22 mouse cellular contexts compared by ENCODE assay signal in genomic region chr4:119029091-119029490, GRCm38 (mm10).
DNase-seq lines count a peak whose midpoint lies in the region; ATAC-seq lines count a peak whose summit lies in the region.
"Had no signal": no experiment of that assay in that cellular context is flagged by ENCODE, and none has a peak within 500 bp of the region (broad histone marks: within the 10 kb centered on the region; RNA-seq: fewer than 3 reads in every experiment).

No protein-coding gene starts in this region.

- no peak overlapping the region for H3K4me3 ChIP-seq in forebrain, embryonic 10.5 days
- no peak overlapping the region for H3K4me3 ChIP-seq in forebrain, embryonic 13.5 days
- no peak overlapping the region for H3K4me3 ChIP-seq in heart, embryonic 15.5 days
- peak overlapping the region; percentile 20 for H3K4me3 ChIP-seq in liver, embryonic 13.5 days (replicated peaks)
- H3K4me3 ChIP-seq: embryonic facial prominence, embryonic 15.5 days; hindbrain, embryonic 15.5 days; limb, embryonic 13.5 days; midbrain, embryonic 13.5 days had no signal

- no peak for DNase-seq in forebrain, embryonic 10.5 days (ENCODE audit: extremely low spot score, low spot score)
- no peak for DNase-seq in heart, postnatal 4 days
- peak; percentile 52 for DNase-seq in liver, embryonic 13.5 days
- no peak for DNase-seq in adrenal gland, postnatal 36 days
- DNase-seq: adrenal gland, postnatal 14 days; cerebellum, adult 11-12 months; cerebellum, adult 9-11 months; heart, postnatal 36 days; lung, adult 2 months; lung, postnatal 10 days; thymus, postnatal 4 days had no signal

- H3K36me3 ChIP-seq in forebrain, embryonic 10.5 days (replicated peaks), result no peaks in the 10 kb centered on the region
- H3K36me3 ChIP-seq in forebrain, embryonic 13.5 days (ENCODE audit: poor library complexity, severe bottlenecking), result no peaks in the 10 kb centered on the region
- H3K36me3 ChIP-seq in heart, embryonic 15.5 days, result no peaks in the 10 kb centered on the region
- H3K36me3 ChIP-seq in liver, embryonic 13.5 days, result no peaks in the 10 kb centered on the region
- H3K36me3 ChIP-seq: embryonic facial prominence, embryonic 15.5 days; hindbrain, embryonic 15.5 days; limb, embryonic 13.5 days; midbrain, embryonic 13.5 days had no signal

- H3K9me3 ChIP-seq in forebrain, embryonic 10.5 days, result no peaks in the 10 kb centered on the region
- H3K9me3 ChIP-seq in forebrain, embryonic 13.5 days (replicated peaks), result no peaks in the 10 kb centered on the region
- H3K9me3 ChIP-seq in heart, embryonic 15.5 days (replicated peaks), result no peaks in the 10 kb centered on the region
- H3K9me3 ChIP-seq in liver, embryonic 13.5 days (replicated peaks), result no peaks in the 10 kb centered on the region
- H3K9me3 ChIP-seq: embryonic facial prominence, embryonic 15.5 days; hindbrain, embryonic 15.5 days; limb, embryonic 13.5 days; midbrain, embryonic 13.5 days had no signal

- H3K27me3 ChIP-seq in forebrain, embryonic 10.5 days (ENCODE audit: poor library complexity, severe bottlenecking), result peaks cover 30% of the 10 kb centered on the region
- no peaks in the 10 kb centered on the region for H3K27me3 ChIP-seq in forebrain, embryonic 13.5 days
- no peaks in the 10 kb centered on the region for H3K27me3 ChIP-seq in heart, embryonic 15.5 days
- peaks cover 19% of the 10 kb centered on the region for H3K27me3 ChIP-seq in liver, embryonic 13.5 days
- H3K27me3 ChIP-seq: embryonic facial prominence, embryonic 15.5 days; hindbrain, embryonic 15.5 days; midbrain, embryonic 13.5 days; Patski had no signal

- no peak for ATAC-seq in forebrain, embryonic 13.5 days
- ATAC-seq in heart, embryonic 15.5 days (replicated peaks; ENCODE audit: insufficient number of reproducible peaks, insufficient read depth, low FRiP score, low read depth), result no peak
- ATAC-seq in liver, embryonic 13.5 days (ENCODE audit: low read depth), result no peak
- ATAC-seq in frontal cortex, adult (ENCODE audit: low TSS enrichment), result no peak
- ATAC-seq: forebrain, embryonic 16.5 days; inflammation-experienced regulatory T-cells, adult 6 months; midbrain, embryonic 13.5 days had no signal

- peaks cover 52% of the 10 kb centered on the region for H3K4me1 ChIP-seq in forebrain, embryonic 10.5 days
- H3K4me1 ChIP-seq in forebrain, embryonic 13.5 days, result peaks cover 5% of the 10 kb centered on the region
- H3K4me1 ChIP-seq in heart, embryonic 15.5 days (replicated peaks), result peaks cover 19% of the 10 kb centered on the region
- peaks cover 93% of the 10 kb centered on the region for H3K4me1 ChIP-seq in liver, embryonic 13.5 days (replicated peaks)
- H3K4me1 ChIP-seq: midbrain, embryonic 13.5 days had no signal

- H3K9ac ChIP-seq in forebrain, embryonic 13.5 days, result no peak overlapping the region
- no peak overlapping the region for H3K9ac ChIP-seq in heart, embryonic 15.5 days
- H3K9ac ChIP-seq in liver, embryonic 13.5 days, result peak overlapping the region; percentile 72
- H3K9ac ChIP-seq: embryonic facial prominence, embryonic 15.5 days; hindbrain, embryonic 15.5 days; limb, embryonic 13.5 days; midbrain, embryonic 13.5 days had no signal

- H3K4me2 ChIP-seq in forebrain, embryonic 13.5 days, result no peak overlapping the region
- no peak overlapping the region for H3K4me2 ChIP-seq in heart, embryonic 15.5 days
- peak overlapping the region; percentile 54 for H3K4me2 ChIP-seq in liver, embryonic 13.5 days
- H3K4me2 ChIP-seq: embryonic facial prominence, embryonic 15.5 days; hindbrain, embryonic 15.5 days; limb, embryonic 13.5 days; midbrain, embryonic 13.5 days had no signal

- 0 out of 2 replicates have a peak overlapping the region, but pooled peaks have one; percentile 20 for H3K27ac ChIP-seq in forebrain, embryonic 10.5 days
- no peak overlapping the region for H3K27ac ChIP-seq in forebrain, embryonic 13.5 days
- H3K27ac ChIP-seq in heart, embryonic 15.5 days, result 0 out of 2 replicates have a peak overlapping the region, but pooled peaks have one; percentile 7
- peak overlapping the region; percentile 98 for H3K27ac ChIP-seq in liver, embryonic 13.5 days
- H3K27ac ChIP-seq: hindbrain, embryonic 15.5 days; limb, embryonic 13.5 days; macrophage; midbrain, embryonic 13.5 days had no signal

- 67% methylated on average over 7 of the region's 7 CpGs for WGBS in forebrain, embryonic 10.5 days
- WGBS in forebrain, embryonic 13.5 days, result 73% methylated on average over 7 of the region's 7 CpGs
- 51% methylated on average over 7 of the region's 7 CpGs for WGBS in heart, embryonic 15.5 days
- 47% methylated on average over 7 of the region's 7 CpGs for WGBS in liver, embryonic 13.5 days (ENCODE audit: insufficient replicate concordance)
